Mouse (Mus musculus): ENCODE data around the gene Ascc3.

Ascc3 gene

GRCm38 (mm10) chr10:50895881-50896766 is 303.7 kb downstream of the Ascc3 start:
- no peak for DNase-seq

- no peak for DNase-seq
Measured at GRCm38 (mm10) chr10:50896767-50897390, 304.4 kb downstream of the Ascc3 start.

- peak; percentile 15 for DNase-seq
Measured at GRCm38 (mm10) chr10:50897530-50898471, 305.3 kb downstream of the Ascc3 start.

GRCm38 (mm10) chr10:50898621-50899020 is 306.2 kb downstream of the Ascc3 start:
- no peak for DNase-seq

GRCm38 (mm10) chr10:50899846-50900745 is 307.6 kb downstream of the Ascc3 start:
- peak; percentile 10 for DNase-seq
